Mouse (Mus musculus) limb, embryonic 14.5 days (tissue): Measurements from ENCODE around the gene Parm1. TPM values are rescaled to one million over a fixed set of nuclear protein-coding genes. Genes with fewer than 3 reads are reported as not detected.

Experiments
- ATAC-seq: fragments of 200-750 bp; cut with Nextera tagmentation; 2 replicates; pipeline ENCODE4 v1.8.0; 2017; ENCODE audit warnings: low read depth, moderate number of reproducible peaks, moderate TSS enrichment; ENCODE audit not compliant: low FRiP score
- DNase-seq: peaks from one replicate; pipeline ENCODE4 v3.0.0-alpha.2; 2015; ENCODE audit warnings: low spot score
- H3K27ac ChIP-seq: fragments of 300-500 bp; sonication (generic); replicated peaks from 2 replicates; pipeline ENCODE4 v1.5.1; 2014; ENCODE audit warnings: low read depth, mild to moderate bottlenecking, low read length, moderate library complexity, mixed read lengths
- H3K27me3 ChIP-seq: fragments of 300-500 bp; sonication (generic); 2 replicates; pipeline ENCODE4 v1.6.1; 2014; ENCODE audit warnings: low read length, mixed read lengths; ENCODE audit not compliant: control insufficient read depth, insufficient read depth
- H3K36me3 ChIP-seq: fragments of 300-500 bp; sonication (generic); 2 replicates; pipeline ENCODE4 v1.6.1; 2014; ENCODE audit warnings: mild to moderate bottlenecking, low read length, moderate library complexity, mixed read lengths; ENCODE audit not compliant: control insufficient read depth, insufficient read depth
- H3K4me1 ChIP-seq: fragments of 300-500 bp; sonication (generic); 2 replicates; pipeline ENCODE4 v1.6.1; 2014; ENCODE audit warnings: antibody characterized with exemption, low read length, mixed read lengths; ENCODE audit not compliant: control insufficient read depth, insufficient read depth
- H3K4me2 ChIP-seq: fragments of 300-500 bp; sonication (generic); replicated peaks from 2 replicates; pipeline ENCODE4 v1.6.1; 2014; ENCODE audit warnings: low read depth, mild to moderate bottlenecking, low read length, moderate library complexity; ENCODE audit not compliant: severe bottlenecking
- H3K4me3 ChIP-seq: fragments of 300-500 bp; sonication (generic); replicated peaks from 2 replicates; pipeline ENCODE4 v1.5.1; 2014; ENCODE audit warnings: low read length
- H3K9ac ChIP-seq: fragments of 300-500 bp; sonication (generic); 2 replicates; pipeline ENCODE4 v1.6.1; 2014; ENCODE audit warnings: mild to moderate bottlenecking, low read depth, low read length, moderate library complexity; ENCODE audit not compliant: severe bottlenecking
- H3K9me3 ChIP-seq: fragments of 300-500 bp; sonication (generic); 2 replicates; pipeline ENCODE4 v1.6.1; 2016; ENCODE audit warnings: low read length; ENCODE audit not compliant: control insufficient read depth
- POLR2A ChIP-seq: fragments of 200-500 bp; IDR thresholded peaks from 2 replicates; pipeline ENCODE4 v1.8.0; 2012; ENCODE audit warnings: inconsistent platforms, mild to moderate bottlenecking, moderate library complexity, borderline replicate concordance; ENCODE audit not compliant: insufficient read depth, insufficient read length; ENCODE audit errors: extremely low read depth
- WGBS: fragments of 180-500 bp; shearing (Covaris S2); extraction: QIAGEN DNeasy Blood & Tissue Kit; methylation state at CpG from one replicate; pipeline ENCODE4 v1.1.7; 2014; 5-methylcytosine and 5-hydroxymethylcytosine counted together
- polyA plus RNA-seq, 2 experiments: library from polyadenylated mRNA; depleted of rRNA in 1 of 2; stranded (reverse) in 1 of 2; unstranded in 1 of 2; fragments of >200 nt; fragmentation: Nextera tagmentation in 1 of 2; extraction: Ambion mirVana in 1 of 2; gene quantifications; 2 replicates each; pipeline versions ENCODE4 v1.2.1 to v1.2.3; 2012 to 2014

Parm1 gene
- polyA plus RNA-seq, 2 experiments: 20.8 to 27.0 TPM

- H3K9me3 ChIP-seq: no peaks in the 10 kb centered on the region
- no peak overlapping the region for H3K4me3 ChIP-seq
- TF ChIP-seq POLR2A: no peak
- DNase-seq (no peak), ATAC-seq (no peak)
- 63% methylated on average over 2 of the region's 2 CpGs for WGBS
- H3K4me2 ChIP-seq: no peak overlapping the region
- no peaks in the 10 kb centered on the region for H3K36me3 ChIP-seq
- no peaks in the 10 kb centered on the region for H3K4me1 ChIP-seq
- no peaks in the 10 kb centered on the region for H3K27me3 ChIP-seq
- no peak overlapping the region for H3K9ac ChIP-seq
- no peak overlapping the region for H3K27ac ChIP-seq
Observed at GRCm38 (mm10) chr5:91559711-91560110, 42.3 kb downstream of the Parm1 start.

- Histone ChIP-seq H3K27ac (no peak overlapping the region), H3K4me2 (no peak overlapping the region), H3K9me3 (no peaks in the 10 kb centered on the region), H3K27me3 (no peaks in the 10 kb centered on the region), H3K4me3 (no peak overlapping the region), H3K9ac (no peak overlapping the region), H3K36me3 (no peaks in the 10 kb centered on the region), H3K4me1 (no peaks in the 10 kb centered on the region)
- ATAC-seq: no peak
- no peak for TF ChIP-seq POLR2A
- 82% methylated on average over 3 of the region's 3 CpGs for WGBS
- no peak for DNase-seq
Observed at GRCm38 (mm10) chr5:91561394-91561793, 44.0 kb downstream of the Parm1 start.

GRCm38 (mm10) chr5:91562486-91562885, 45.1 kb downstream of the Parm1 start:
- no peak for TF ChIP-seq POLR2A
- Histone ChIP-seq H3K4me2 (no peak overlapping the region), H3K27me3 (no peaks in the 10 kb centered on the region), H3K9me3 (no peaks in the 10 kb centered on the region), H3K9ac (no peak overlapping the region), H3K36me3 (no peaks in the 10 kb centered on the region), H3K4me1 (no peaks in the 10 kb centered on the region), H3K4me3 (no peak overlapping the region), H3K27ac (no peak overlapping the region)
- DNase-seq: no peak
- ATAC-seq: no peak
- WGBS: 79% methylated on average over 7 of the region's 7 CpGs

- Histone ChIP-seq H3K36me3 (no peaks in the 10 kb centered on the region), H3K4me3 (no peak overlapping the region), H3K9me3 (no peaks in the 10 kb centered on the region), H3K27me3 (no peaks in the 10 kb centered on the region), H3K27ac (no peak overlapping the region), H3K4me2 (no peak overlapping the region), H3K9ac (no peak overlapping the region), H3K4me1 (no peaks in the 10 kb centered on the region)
- ATAC-seq: no peak
- peak; percentile 39 for DNase-seq
- WGBS: 54% methylated on average over 3 of the region's 3 CpGs
- TF ChIP-seq POLR2A: no peak
Observed at GRCm38 (mm10) chr5:91564054-91564453, 46.6 kb downstream of the Parm1 start.

GRCm38 (mm10) chr5:91565458-91565857, 48.0 kb downstream of the Parm1 start:
- 94% methylated on average over 3 of the region's 3 CpGs for WGBS
- Histone ChIP-seq H3K27me3 (no peaks in the 10 kb centered on the region), H3K9ac (no peak overlapping the region), H3K4me2 (no peak overlapping the region), H3K27ac (no peak overlapping the region), H3K36me3 (no peaks in the 10 kb centered on the region), H3K9me3 (no peaks in the 10 kb centered on the region), H3K4me1 (no peaks in the 10 kb centered on the region), H3K4me3 (no peak overlapping the region)
- ATAC-seq (no peak), DNase-seq (no peak)
- no peak for TF ChIP-seq POLR2A

- no peak for TF ChIP-seq POLR2A
- WGBS: 73% methylated on average over 3 of the region's 3 CpGs
- Histone ChIP-seq H3K4me1 (no peaks in the 10 kb centered on the region), H3K36me3 (no peaks in the 10 kb centered on the region), H3K27ac (no peak overlapping the region), H3K4me2 (no peak overlapping the region), H3K9ac (no peak overlapping the region), H3K4me3 (no peak overlapping the region), H3K27me3 (no peaks in the 10 kb centered on the region), H3K9me3 (no peaks in the 10 kb centered on the region)
- DNase-seq (no peak), ATAC-seq (no peak)
Observed at GRCm38 (mm10) chr5:91566591-91566990, 49.2 kb downstream of the Parm1 start.
